Mouse (Mus musculus): ENCODE measurements around the gene Mapk8ip3. TPM values are rescaled to one million over a fixed set of nuclear protein-coding genes. Genes with fewer than 3 reads are reported as not detected.

Mapk8ip3 gene
- polyA plus RNA-seq, 1 experiment from 2014 or later, result 5.3 TPM

DNA sequence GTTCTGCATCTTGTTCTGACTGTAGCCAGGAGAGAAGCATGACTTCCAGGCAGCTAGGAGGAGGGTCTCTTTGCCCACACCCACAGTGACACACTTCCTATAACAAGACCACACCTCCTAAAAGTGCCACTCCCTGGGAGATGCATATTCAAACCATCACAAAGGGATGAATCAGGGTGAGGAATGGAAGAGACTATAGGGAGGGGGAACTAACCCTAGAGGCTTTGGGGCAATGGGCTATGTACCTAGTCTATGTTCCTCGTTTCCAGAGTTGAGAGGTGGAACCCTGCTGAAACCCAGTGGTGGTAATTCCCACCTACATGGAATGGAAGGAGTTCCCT, 62.4 kb downstream of the Mapk8ip3 start:
- Histone ChIP-seq H3K4me3 (ENCODE audit: low read depth, low read length) (no peak overlapping the region), H3K27ac (ENCODE audit: low read depth, low read length) (no peak overlapping the region), H3K36me3 (ENCODE audit: control insufficient read depth, insufficient read depth) (no peaks in the 10 kb centered on the region), H3K9ac (ENCODE audit: low read depth, low read length) (no peak overlapping the region), H3K9me3 (ENCODE audit: control insufficient read depth) (no peaks in the 10 kb centered on the region), H3K27me3 (replicated peaks; ENCODE audit: control insufficient read depth, insufficient read depth, low read length) (no peaks in the 10 kb centered on the region), H3K4me1 (replicated peaks; ENCODE audit: control insufficient read depth, insufficient read depth, low read length) (0 out of 2 replicates have a peak, but pooled peaks cover 5% of the 10 kb centered on the region), H3K4me2 (replicated peaks; ENCODE audit: low read depth) (no peak overlapping the region)
- no peak for TF ChIP-seq CTCF (IDR thresholded peaks at IDR 0.05; ENCODE audit: low read depth)
- no peak for ATAC-seq
- WGBS, result 70% methylated on average over 1 of the region's 1 CpGs

- Histone ChIP-seq H3K36me3 (ENCODE audit: control insufficient read depth, insufficient read depth) (no peaks in the 10 kb centered on the region), H3K9ac (ENCODE audit: low read depth, low read length) (no peak overlapping the region), H3K4me3 (ENCODE audit: low read depth, low read length) (no peak overlapping the region), H3K4me1 (replicated peaks; ENCODE audit: control insufficient read depth, insufficient read depth, low read length) (0 out of 2 replicates have a peak, but pooled peaks cover 5% of the 10 kb centered on the region), H3K27ac (ENCODE audit: low read depth, low read length) (no peak overlapping the region), H3K27me3 (replicated peaks; ENCODE audit: control insufficient read depth, insufficient read depth, low read length) (no peaks in the 10 kb centered on the region), H3K4me2 (replicated peaks; ENCODE audit: low read depth) (no peak overlapping the region), H3K9me3 (ENCODE audit: control insufficient read depth) (no peaks in the 10 kb centered on the region)
- TF ChIP-seq CTCF (IDR thresholded peaks at IDR 0.05; ENCODE audit: low read depth), result no peak
- ATAC-seq, result no peak
- WGBS, result 59% methylated on average over 4 of the region's 4 CpGs
Observed at GRCm38 (mm10) chr17:24873695-24874404, 62.9 kb downstream of the Mapk8ip3 start.

- no peak for TF ChIP-seq CTCF (IDR thresholded peaks at IDR 0.05; ENCODE audit: low read depth)
- Histone ChIP-seq H3K4me1 (replicated peaks; ENCODE audit: control insufficient read depth, insufficient read depth, low read length) (no peaks in the 10 kb centered on the region), H3K36me3 (ENCODE audit: control insufficient read depth, insufficient read depth) (peaks cover 37% of the 10 kb centered on the region), H3K9me3 (ENCODE audit: control insufficient read depth) (no peaks in the 10 kb centered on the region), H3K4me2 (replicated peaks; ENCODE audit: low read depth) (no peak overlapping the region), H3K27me3 (replicated peaks; ENCODE audit: control insufficient read depth, insufficient read depth, low read length) (no peaks in the 10 kb centered on the region), H3K4me3 (ENCODE audit: low read depth, low read length) (no peak overlapping the region), H3K27ac (ENCODE audit: low read depth, low read length) (no peak overlapping the region), H3K9ac (ENCODE audit: low read depth, low read length) (no peak overlapping the region)
- WGBS, result 93% methylated on average over 10 of the region's 10 CpGs
- no peak for ATAC-seq
Observed at GRCm38 (mm10) chr17:24867914-24868313, 68.9 kb downstream of the Mapk8ip3 start.

DNA sequence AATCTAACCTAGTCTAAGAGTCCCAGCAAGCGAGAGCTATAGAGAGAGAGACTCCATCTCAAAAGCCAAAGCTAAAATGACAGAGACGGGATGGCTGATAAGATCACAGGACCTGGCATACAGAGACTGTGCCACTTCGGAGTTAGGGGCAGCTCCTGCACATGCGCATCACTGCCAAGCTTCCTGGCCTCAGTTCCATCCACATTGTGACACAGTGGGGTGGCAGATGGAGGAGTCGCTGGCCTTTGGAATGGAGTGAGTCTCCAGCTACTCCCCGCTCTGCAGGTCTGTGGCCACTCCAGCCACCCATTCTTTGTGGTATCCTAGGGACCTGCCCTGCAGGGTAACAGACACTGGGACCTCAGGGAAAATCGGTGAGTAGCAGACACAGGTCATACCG, 71.0 kb downstream of the Mapk8ip3 start, which contains the start of gene Igfals:
Gene Igfals, plus strand, starts transcription at position 222 of the 400 bp plus-strand sequence.
- WGBS, result 89% methylated on average over 8 of the region's 8 CpGs
- Histone ChIP-seq H3K4me3 (ENCODE audit: low read depth, low read length) (no peak within 1 kb of the TSS), H3K4me1 (replicated peaks; ENCODE audit: control insufficient read depth, insufficient read depth, low read length) (no peaks in the 10 kb centered on the region), H3K27ac (ENCODE audit: low read depth, low read length) (no peak within 1 kb of the TSS), H3K4me2 (replicated peaks; ENCODE audit: low read depth) (no peak within 1 kb of the TSS), H3K27me3 (replicated peaks; ENCODE audit: control insufficient read depth, insufficient read depth, low read length) (no peaks in the 10 kb centered on the region), H3K36me3 (ENCODE audit: control insufficient read depth, insufficient read depth) (peaks cover 58% of the 10 kb centered on the region), H3K9ac (ENCODE audit: low read depth, low read length) (no peak within 1 kb of the TSS), H3K9me3 (ENCODE audit: control insufficient read depth) (no peaks in the 10 kb centered on the region)
- no peak for ATAC-seq
- no peak for TF ChIP-seq CTCF (IDR thresholded peaks at IDR 0.05; ENCODE audit: low read depth)

DNA sequence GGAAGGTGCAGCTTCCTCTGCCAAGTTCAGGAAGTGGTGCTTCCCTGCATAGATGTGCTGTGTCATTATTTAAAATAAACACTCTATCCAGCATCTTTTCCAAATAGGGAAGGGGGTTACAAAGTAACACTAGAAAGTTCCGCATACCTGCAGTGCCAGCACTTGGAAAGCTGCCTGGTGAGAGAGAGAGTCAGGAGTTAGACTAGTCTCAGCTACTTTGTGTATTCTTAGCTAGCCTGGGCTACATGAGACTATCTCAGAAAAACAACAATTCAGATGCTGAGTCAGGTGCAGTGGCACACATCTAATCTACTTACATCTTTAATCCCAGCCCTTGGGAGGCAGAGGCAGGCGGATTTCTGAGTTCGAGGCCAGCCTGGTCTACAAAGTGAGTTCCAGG, 75.0 kb downstream of the Mapk8ip3 start:
- no peak overlapping the region for H3K27ac ChIP-seq (ENCODE audit: low read depth, low read length)
- no peak overlapping the region for H3K9ac ChIP-seq (ENCODE audit: low read depth, low read length)
- H3K4me3 ChIP-seq (ENCODE audit: low read depth, low read length), result no peak overlapping the region
- 96% methylated on average over 3 of the region's 3 CpGs for WGBS
- no peak for ATAC-seq
- no peaks in the 10 kb centered on the region for H3K9me3 ChIP-seq (ENCODE audit: control insufficient read depth)
- H3K27me3 ChIP-seq (replicated peaks; ENCODE audit: control insufficient read depth, insufficient read depth, low read length), result no peaks in the 10 kb centered on the region
- no peak for TF ChIP-seq CTCF (IDR thresholded peaks at IDR 0.05; ENCODE audit: low read depth)
- H3K36me3 ChIP-seq (ENCODE audit: control insufficient read depth, insufficient read depth), result peaks cover 90% of the 10 kb centered on the region
- H3K4me2 ChIP-seq (replicated peaks; ENCODE audit: low read depth), result no peak overlapping the region
- no peaks in the 10 kb centered on the region for H3K4me1 ChIP-seq (replicated peaks; ENCODE audit: control insufficient read depth, insufficient read depth, low read length)

GRCm38 (mm10) chr17:24860076-24860475, 76.7 kb downstream of the Mapk8ip3 start:
- Histone ChIP-seq H3K27ac (ENCODE audit: low read depth, low read length) (no peak overlapping the region), H3K36me3 (ENCODE audit: control insufficient read depth, insufficient read depth) (peaks cover 91% of the 10 kb centered on the region), H3K4me2 (replicated peaks; ENCODE audit: low read depth) (no peak overlapping the region), H3K9me3 (ENCODE audit: control insufficient read depth) (no peaks in the 10 kb centered on the region), H3K4me3 (ENCODE audit: low read depth, low read length) (no peak overlapping the region), H3K9ac (ENCODE audit: low read depth, low read length) (no peak overlapping the region), H3K4me1 (replicated peaks; ENCODE audit: control insufficient read depth, insufficient read depth, low read length) (no peaks in the 10 kb centered on the region), H3K27me3 (replicated peaks; ENCODE audit: control insufficient read depth, insufficient read depth, low read length) (no peaks in the 10 kb centered on the region)
- WGBS, result 90% methylated on average over 8 of the region's 8 CpGs
- ATAC-seq, result no peak
- no peak for TF ChIP-seq CTCF (IDR thresholded peaks at IDR 0.05; ENCODE audit: low read depth)
